Mouse (Mus musculus) CD4-positive, CD25-positive, alpha-beta regulatory T cell, adult 9 weeks (primary cell): ENCODE data around the gene Gm11565. TPM values are rescaled to one million over a fixed set of nuclear protein-coding genes. Genes with fewer than 3 reads are reported as not detected.

Experiments used
- polyA plus RNA-seq: library from polyadenylated mRNA; unstranded; fragments of 100-300 nt; shearing (Covaris generic); gene quantifications from one replicate; pipeline ENCODE4 v1.2.1, GENCODE M21; 2017

The Gm11565 gene
- polyA plus RNA-seq, result not detected

DNA sequence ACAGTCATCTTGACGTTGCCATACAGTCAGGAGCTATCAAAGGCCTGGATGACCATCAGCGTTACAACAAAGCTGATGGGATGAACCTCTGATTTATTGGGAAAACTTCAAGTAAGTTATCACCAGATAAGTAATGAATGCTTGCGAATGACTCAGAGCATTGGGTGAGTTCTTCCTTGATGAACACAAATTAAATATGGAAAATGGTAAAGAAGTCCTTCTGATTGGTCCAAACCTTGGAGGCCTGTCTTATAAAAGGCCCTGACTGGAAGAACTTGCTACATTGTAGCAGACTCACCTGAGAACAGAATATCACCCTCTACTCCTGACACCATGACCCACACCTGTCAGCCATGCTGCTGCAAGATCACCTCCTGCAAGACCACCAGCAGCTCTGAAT lies at the start of gene Gm11565:
TSS of gene Gm11565 (plus strand) at position 301 of the 400 bp plus-strand sequence.

DNA sequence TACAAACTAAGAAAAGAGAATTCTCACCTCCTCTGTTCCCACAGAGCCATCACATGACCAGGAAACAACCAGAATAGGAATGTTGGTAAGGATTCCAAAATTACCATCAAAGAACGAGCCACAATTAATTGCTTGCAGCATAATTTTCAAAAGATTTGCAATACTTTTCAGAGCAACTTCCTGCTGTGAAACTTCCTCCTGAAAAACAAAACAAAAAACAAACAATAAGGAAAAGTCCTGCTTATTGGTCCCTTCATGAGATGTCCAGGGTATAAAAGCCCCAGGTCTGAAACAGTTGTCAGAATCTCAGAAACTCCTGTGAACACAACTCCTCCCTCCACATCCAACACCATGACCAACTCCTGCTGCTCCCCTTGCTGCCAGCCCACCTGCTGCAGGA lies 41.5 kb upstream of the Gm11565 start, which contains the start of gene Krtap9-1:
TSS of gene Krtap9-1 (plus strand) at position 301 of the 400 bp plus-strand sequence.

DNA sequence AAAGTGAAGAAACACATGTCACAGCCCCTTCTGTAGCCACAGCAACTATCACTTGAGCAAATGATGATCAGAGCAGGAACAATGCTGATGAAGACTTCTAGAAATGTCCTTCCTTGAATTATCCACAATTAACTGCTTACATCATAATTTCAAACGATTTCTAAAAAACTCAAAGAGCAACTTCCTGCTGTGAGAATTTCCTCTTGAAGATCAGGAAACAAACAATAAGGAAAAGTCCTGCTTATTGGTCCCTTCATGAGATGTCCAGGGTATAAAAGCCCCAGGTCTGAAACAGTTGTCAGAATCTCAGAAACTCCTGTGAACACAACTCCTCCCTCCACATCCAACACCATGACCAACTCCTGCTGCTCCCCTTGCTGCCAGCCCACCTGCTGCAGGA lies 35.7 kb upstream of the Gm11565 start, which contains the start of gene Gm11567:
TSS of gene Gm11567 (plus strand) at position 301 of the 400 bp plus-strand sequence.

DNA sequence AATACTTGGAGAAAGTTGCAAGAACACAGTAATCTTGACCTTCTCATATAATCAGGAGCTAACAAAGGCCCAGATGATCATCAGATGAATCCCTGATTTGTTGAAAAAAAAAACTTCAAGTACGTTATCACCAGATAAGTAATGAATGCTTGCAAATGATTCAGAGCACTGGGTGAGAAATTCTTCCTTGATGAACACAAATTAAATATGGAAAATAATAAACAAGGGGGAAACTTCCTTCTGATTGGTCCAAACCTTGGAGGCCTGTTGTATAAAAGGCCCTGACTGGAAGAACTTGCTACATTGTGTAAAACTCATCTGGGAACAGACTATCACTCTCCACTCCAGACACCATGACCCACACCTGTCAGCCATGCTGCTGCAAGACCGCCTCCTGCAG lies 6.9 kb upstream of the Gm11565 start, which contains the start of gene Krtap31-1:
TSS of gene Krtap31-1 (plus strand) at position 301 of the 400 bp plus-strand sequence.

DNA sequence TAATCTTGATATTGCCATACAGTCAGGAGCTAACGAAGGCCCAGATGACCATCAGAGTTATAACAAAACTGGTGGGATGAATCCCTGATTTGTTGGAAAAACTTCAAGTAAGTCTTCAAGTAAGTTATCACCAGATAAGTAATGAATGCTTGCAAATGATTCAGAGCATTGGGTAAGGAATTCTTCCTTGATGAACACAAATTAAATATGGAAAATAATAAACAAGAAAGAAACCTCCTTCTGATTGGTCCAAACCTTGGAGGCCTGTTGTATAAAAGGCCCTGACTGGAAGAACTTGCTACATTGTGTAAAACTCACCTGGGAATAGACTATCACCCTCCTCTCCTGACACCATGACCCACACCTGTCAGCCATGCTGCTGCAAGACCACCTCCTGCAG lies 21.4 kb downstream of the Gm11565 start, which contains the start of gene Krtap31-2:
TSS of gene Krtap31-2 (plus strand) at position 301 of the 400 bp plus-strand sequence.

DNA sequence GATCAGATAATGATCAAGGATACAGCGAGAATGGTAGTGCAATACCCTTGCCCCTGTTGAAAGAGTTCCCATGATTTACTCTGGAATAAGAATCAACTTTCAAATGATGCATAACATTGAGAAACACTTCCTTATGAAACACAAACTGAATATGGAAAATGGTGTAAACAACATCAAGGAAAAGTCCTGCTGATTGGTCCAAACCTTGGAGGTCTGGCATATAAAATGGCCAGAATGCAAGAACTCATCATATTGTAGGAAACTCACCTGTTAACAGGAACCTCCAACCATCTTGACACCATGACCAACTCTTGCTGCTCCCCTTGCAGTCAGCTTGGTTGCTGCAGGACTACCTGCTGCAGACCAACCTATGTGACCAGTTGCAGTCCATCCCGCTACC lies 33.6 kb downstream of the Gm11565 start, which contains the start of gene Krtap9-5:
TSS of gene Krtap9-5 (plus strand) at position 301 of the 400 bp plus-strand sequence.

Other genes with a start within 250 kb of the Gm11565 start
- gene Krtap4-6, start 248.8 kb upstream of the Gm11565 start, polyA plus RNA-seq, result not detected
- gene Gm14190, start 224.0 kb upstream of the Gm11565 start, polyA plus RNA-seq, result not detected
- gene Gm14180, start 180.5 kb upstream of the Gm11565 start, polyA plus RNA-seq, result not detected
- gene Gm11595, start 141.8 kb upstream of the Gm11565 start, polyA plus RNA-seq, result not detected
- gene Krtap4-8, start 134.0 kb upstream of the Gm11565 start, polyA plus RNA-seq, result not detected
- not detected for gene Krtap4-9, start 129.6 kb upstream of the Gm11565 start, polyA plus RNA-seq
- gene Gm11596, start 121.3 kb upstream of the Gm11565 start, polyA plus RNA-seq, result not detected
- not detected for gene Gm11569, start 115.8 kb upstream of the Gm11565 start, polyA plus RNA-seq
- gene Gm11554, start 110.3 kb upstream of the Gm11565 start, polyA plus RNA-seq, result not detected
- not detected for gene Krtap4-13, start 104.9 kb upstream of the Gm11565 start, polyA plus RNA-seq
- not detected for gene Gm11564, start 99.1 kb upstream of the Gm11565 start, polyA plus RNA-seq
- not detected for gene 2300003K06Rik, start 76.7 kb upstream of the Gm11565 start, polyA plus RNA-seq
- gene Krtap4-16, start 63.1 kb upstream of the Gm11565 start, polyA plus RNA-seq, result not detected
- not detected for gene Gm11568, start 56.8 kb upstream of the Gm11565 start, polyA plus RNA-seq
- not detected for gene Gm11559, start 50.3 kb upstream of the Gm11565 start, polyA plus RNA-seq
- gene Krtap9-1, start 41.4 kb upstream of the Gm11565 start, polyA plus RNA-seq, result not detected
- not detected for gene Gm11567, start 35.6 kb upstream of the Gm11565 start, polyA plus RNA-seq
- gene Krtap31-1, start 6.8 kb upstream of the Gm11565 start, polyA plus RNA-seq, result not detected
- gene Krtap31-2, start 21.5 kb downstream of the Gm11565 start, polyA plus RNA-seq, result not detected
- gene Krtap9-5, start 33.7 kb downstream of the Gm11565 start, polyA plus RNA-seq, result not detected
- not detected for gene Krtap29-1, start 64.3 kb downstream of the Gm11565 start, polyA plus RNA-seq
- gene Krtap16-1, start 71.8 kb downstream of the Gm11565 start, polyA plus RNA-seq, result not detected
- not detected for gene Krtap17-1, start 79.2 kb downstream of the Gm11565 start, polyA plus RNA-seq
- gene Krt33a, start 101.5 kb downstream of the Gm11565 start, polyA plus RNA-seq, result not detected
- not detected for gene Krt33b, start 115.1 kb downstream of the Gm11565 start, polyA plus RNA-seq
- gene Krt34, start 126.8 kb downstream of the Gm11565 start, polyA plus RNA-seq, result not detected
- gene Krt31, start 135.8 kb downstream of the Gm11565 start, polyA plus RNA-seq, result not detected
- not detected for gene Krt32, start 173.5 kb downstream of the Gm11565 start, polyA plus RNA-seq
- not detected for gene Krt35, start 181.5 kb downstream of the Gm11565 start, polyA plus RNA-seq
- gene Krt36, start 190.9 kb downstream of the Gm11565 start, polyA plus RNA-seq, result not detected
- not detected for gene Krt13, start 206.8 kb downstream of the Gm11565 start, polyA plus RNA-seq
- gene Krt15, start 221.2 kb downstream of the Gm11565 start, polyA plus RNA-seq, result not detected
- gene Krt19, start 233.9 kb downstream of the Gm11565 start, polyA plus RNA-seq, result not detected